Mouse (Mus musculus) lung, adult 10 weeks (tissue): ENCODE data around the gene Stac2. TPM values are rescaled to one million over a fixed set of nuclear protein-coding genes. Genes with fewer than 3 reads are reported as not detected.

ENCODE experiments used
- polyA plus RNA-seq: library from polyadenylated mRNA; stranded (reverse); fragments of 350-450 nt; fragmentation: Illumina TruSeq; extraction: RNeasy Lipid Tissue Mini Kit (QIAGEN cat#74804); gene quantifications from one replicate; pipeline ENCODE4 v1.2.3, GENCODE M21; 2014; ENCODE audit warnings: low read depth, low replicate concordance; ENCODE audit not compliant: insufficient read depth

Gene Stac2
- 0.93 TPM for polyA plus RNA-seq

GRCm38 (mm10) chr11:98052989-98053834 is at the start of gene Stac2:
Gene Stac2, minus strand, starts transcription at chr11:98053462.

GRCm38 (mm10) chr11:98026570-98027296 is 26.5 kb downstream of the Stac2 start, which contains the start of gene Rpl19:
Gene Rpl19, plus strand, starts transcription at chr11:98026710.

GRCm38 (mm10) chr11:98022555-98023371 is 30.5 kb downstream of the Stac2 start, which contains the start of gene Cacnb1:
Gene Cacnb1, minus strand, starts transcription at chr11:98023034.

GRCm38 (mm10) chr11:97995564-97996288 is 57.5 kb downstream of the Stac2 start, which contains the start of gene Arl5c:
Gene Arl5c, minus strand, starts transcription at chr11:97996181.

Other genes starting within 250 kb of the Stac2 start
- gene B230217C12Rik, start 212.7 kb downstream of the Stac2 start, polyA plus RNA-seq = 2.6 TPM
- not detected for gene Fbxo47, start 169.3 kb downstream of the Stac2 start, polyA plus RNA-seq
- 5.2 TPM for gene Plxdc1, start 67.0 kb downstream of the Stac2 start, polyA plus RNA-seq
- 7.8 TPM for gene Arl5c, start 57.3 kb downstream of the Stac2 start, polyA plus RNA-seq
- 4.4 TPM for gene Cacnb1, start 30.4 kb downstream of the Stac2 start, polyA plus RNA-seq
- 2,146 TPM for gene Rpl19, start 26.8 kb downstream of the Stac2 start, polyA plus RNA-seq
- 6.6 TPM for gene Fbxl20, start 96.9 kb upstream of the Stac2 start, polyA plus RNA-seq
- 8.9 TPM for gene Med1, start 139.8 kb upstream of the Stac2 start, polyA plus RNA-seq
- 5.9 TPM for gene Cdk12, start 149.6 kb upstream of the Stac2 start, polyA plus RNA-seq